Mouse (Mus musculus) lung, adult 2 months (tissue): Measurements from ENCODE around the gene Zyx. TPM values are rescaled to one million over a fixed set of nuclear protein-coding genes. Genes with fewer than 3 reads are reported as not detected.

Source experiments
- DNase-seq: peaks from one replicate; pipeline ENCODE4 v3.0.0; 2022
- H3K4me1 ChIP-seq: fragments of 200-500 bp; 2 replicates; pipeline ENCODE4 v1.6.1; 2011; ENCODE audit warnings: low read length; ENCODE audit not compliant: control insufficient read depth, insufficient read depth
- H3K4me3 ChIP-seq: fragments of 200-500 bp; replicated peaks from 2 replicates; pipeline ENCODE3; 2011; ENCODE audit warnings: low read depth, mild to moderate bottlenecking, control low read depth, low read length; ENCODE audit errors: extremely low read depth
- CTCF ChIP-seq: fragments of 200-500 bp; IDR thresholded peaks from 2 replicates; pipeline ENCODE4 v1.5.1; 2011; ENCODE audit warnings: mild to moderate bottlenecking, low read length, control low read depth; ENCODE audit not compliant: insufficient read depth
- POLR2A ChIP-seq: fragments of 200-500 bp; IDR thresholded peaks from 2 replicates; pipeline ENCODE4 v1.6.1; 2011; ENCODE audit warnings: low read depth, mild to moderate bottlenecking, control low read depth, low read length, borderline replicate concordance; ENCODE audit errors: extremely low read depth
- WGBS: fragments of 180-500 bp; shearing (Covaris S2); methylation state at CpG from one replicate; pipeline ENCODE4 v1.1.7; 2018; 5-methylcytosine and 5-hydroxymethylcytosine counted together
- polyA plus RNA-seq: library from polyadenylated mRNA; depleted of rRNA; stranded (reverse); fragments of >200 nt; gene quantifications from 2 replicates; pipeline ENCODE4 v1.2.3, GENCODE M21; 2012

Gene Zyx
- polyA plus RNA-seq, 1 experiment, result 311 TPM

GRCm38 (mm10) chr6:42356913-42357312 lies 7.5 kb downstream of the Zyx start:
- 79% methylated on average over 5 of the region's 5 CpGs for WGBS
- DNase-seq, result no peak
- TF ChIP-seq POLR2A, result no peak
- no peak for TF ChIP-seq CTCF
- Histone ChIP-seq H3K4me3 (no peak overlapping the region), H3K4me1 (peaks cover 29% of the 10 kb centered on the region)

DNA sequence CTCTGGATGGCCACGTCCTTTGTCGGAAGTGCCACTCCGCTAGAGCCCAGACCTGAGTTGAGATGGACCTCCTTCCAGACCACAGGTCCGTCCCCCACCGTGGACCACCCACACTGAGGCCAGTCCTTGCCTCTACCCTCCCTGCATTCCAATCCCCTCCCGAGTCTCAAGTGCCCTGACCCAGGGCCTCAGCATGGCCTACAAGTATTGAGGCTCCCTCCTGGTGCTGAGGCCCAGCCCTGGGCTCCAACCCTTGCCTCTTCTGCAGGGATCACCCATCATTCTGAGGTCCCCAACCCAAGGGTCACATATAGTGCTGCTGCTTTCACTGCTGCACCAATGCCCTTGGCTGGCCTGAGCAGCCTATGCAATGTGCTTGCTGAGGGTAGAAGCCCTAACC lies 8.5 kb downstream of the Zyx start:
- no peak overlapping the region for H3K4me3 ChIP-seq
- H3K4me1 ChIP-seq, result peaks cover 26% of the 10 kb centered on the region
- WGBS, result 46% methylated on average over 6 of the region's 6 CpGs
- TF ChIP-seq CTCF, result no peak
- no peak for TF ChIP-seq POLR2A
- DNase-seq, result no peak

DNA sequence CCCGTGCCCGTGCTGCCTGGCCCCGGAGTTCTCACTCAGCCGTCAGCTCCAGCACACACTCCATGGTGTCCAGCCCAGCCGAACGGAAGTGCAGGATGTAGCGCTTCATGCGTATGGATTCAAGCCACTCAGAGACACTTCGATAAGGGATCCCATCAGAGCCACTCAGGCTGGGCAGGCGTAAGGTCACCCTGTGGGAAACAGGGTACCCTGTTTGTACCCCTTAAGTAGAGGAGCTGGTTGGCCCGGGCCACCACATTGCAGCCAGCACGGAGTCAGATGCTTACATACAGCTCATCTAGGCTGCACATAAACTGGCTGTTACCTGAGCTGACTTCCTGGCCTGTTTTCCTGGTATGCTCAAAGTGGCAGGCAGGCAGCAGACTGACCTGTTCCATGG lies 9.5 kb downstream of the Zyx start:
- WGBS, result 72% methylated on average over 12 of the region's 12 CpGs
- H3K4me3 ChIP-seq, result no peak overlapping the region
- no peak for TF ChIP-seq POLR2A
- no peak for TF ChIP-seq CTCF
- H3K4me1 ChIP-seq, result peaks cover 20% of the 10 kb centered on the region
- no peak for DNase-seq

DNA sequence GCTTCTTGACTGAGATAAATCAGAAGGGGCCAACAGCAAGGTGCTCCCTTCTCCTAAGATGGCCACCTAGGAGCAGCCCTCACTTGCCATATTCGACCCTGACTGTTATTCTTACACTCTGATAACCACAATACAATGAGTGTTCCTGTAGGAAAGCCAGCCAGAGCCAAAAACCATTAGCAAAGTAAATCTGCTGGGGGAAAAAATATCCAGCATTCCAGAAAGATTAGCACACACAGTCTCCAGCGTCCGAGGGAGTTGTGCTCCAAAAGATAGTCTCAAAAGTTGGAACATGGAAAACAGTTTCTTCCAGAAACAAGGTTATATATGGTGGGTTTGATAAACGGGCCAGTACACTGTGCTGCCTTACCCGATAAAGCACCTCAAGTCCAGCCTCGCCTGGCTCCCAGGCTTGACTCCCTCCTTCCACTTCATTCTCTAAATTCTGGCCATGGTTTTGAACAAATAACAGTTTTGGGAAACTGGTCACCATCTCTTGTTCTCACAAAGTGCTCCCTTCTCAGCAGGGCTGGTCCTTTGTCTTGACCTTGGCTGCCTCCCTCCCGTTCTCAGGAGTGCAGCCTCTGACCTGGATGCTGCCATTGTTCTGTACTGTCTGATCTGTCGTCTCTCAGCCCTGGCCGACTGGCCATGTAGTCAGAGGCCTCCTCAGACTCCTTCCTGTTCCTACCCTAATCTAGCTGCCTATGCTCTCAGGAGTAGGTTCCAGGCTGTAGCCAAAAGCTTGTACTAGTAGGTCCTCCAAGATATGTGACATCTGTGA lies 10.1 kb downstream of the Zyx start:
- 41% methylated on average over 9 of the region's 9 CpGs for WGBS
- TF ChIP-seq POLR2A (peak; percentile 16; the same call in 1 of the 2 replicates), CTCF (no peak)
- Histone ChIP-seq H3K4me1 (peaks cover 15% of the 10 kb centered on the region), H3K4me3 (no peak overlapping the region)
- DNase-seq, result no peak

GRCm38 (mm10) chr6:42360231-42360840 lies 10.9 kb downstream of the Zyx start:
- no peak overlapping the region for H3K4me3 ChIP-seq
- TF ChIP-seq CTCF, result no peak
- TF ChIP-seq POLR2A, result no peak
- WGBS, result 77% methylated on average over 6 of the region's 6 CpGs
- DNase-seq, result no peak
- H3K4me1 ChIP-seq, result peaks cover 10% of the 10 kb centered on the region

- TF ChIP-seq CTCF, result no peak
- TF ChIP-seq POLR2A, result no peak
- Histone ChIP-seq H3K4me3 (no peak overlapping the region), H3K4me1 (peaks cover 10% of the 10 kb centered on the region)
- WGBS, result 85% methylated on average over 13 of the region's 13 CpGs
- no peak for DNase-seq
Measured at GRCm38 (mm10) chr6:42361041-42361895, 11.8 kb downstream of the Zyx start.

- peaks cover 8% of the 10 kb centered on the region for H3K4me1 ChIP-seq
- no peak overlapping the region for H3K4me3 ChIP-seq
- DNase-seq, result no peak
- TF ChIP-seq POLR2A, result no peak
- no peak for TF ChIP-seq CTCF
- 54% methylated on average over 1 of the region's 1 CpGs for WGBS
Measured at GRCm38 (mm10) chr6:42362074-42362473, 12.6 kb downstream of the Zyx start.

GRCm38 (mm10) chr6:42362497-42362896 lies 13.1 kb downstream of the Zyx start:
- 65% methylated on average over 1 of the region's 1 CpGs for WGBS
- DNase-seq, result no peak
- no peak overlapping the region for H3K4me3 ChIP-seq
- H3K4me1 ChIP-seq, result peaks cover 8% of the 10 kb centered on the region
- no peak for TF ChIP-seq CTCF
- no peak for TF ChIP-seq POLR2A

- no peak for DNase-seq
- Histone ChIP-seq H3K4me1 (peaks cover 8% of the 10 kb centered on the region), H3K4me3 (no peak overlapping the region)
- 25% methylated on average over 3 of the region's 3 CpGs for WGBS
- TF ChIP-seq CTCF, result no peak
- TF ChIP-seq POLR2A, result no peak
Measured at GRCm38 (mm10) chr6:42362974-42363373, 13.5 kb downstream of the Zyx start.

GRCm38 (mm10) chr6:42364066-42364465 lies 14.6 kb downstream of the Zyx start:
- no peak for DNase-seq
- Histone ChIP-seq H3K4me3 (no peak overlapping the region), H3K4me1 (peaks cover 5% of the 10 kb centered on the region)
- no peak for TF ChIP-seq POLR2A
- TF ChIP-seq CTCF, result no peak
- WGBS, result 83% methylated on average over 4 of the region's 4 CpGs
